Comparison of ENCODE assay signal across 8 mouse cellular contexts in genomic region chr15:79380468-79381444, GRCm38 (mm10). TPM values are rescaled to one million over a fixed set of nuclear protein-coding genes. Genes with fewer than 3 reads are reported as not detected.
DNase-seq lines count a peak whose midpoint lies in the region; ATAC-seq and TF ChIP-seq lines count a peak whose summit lies in the region.

No protein-coding gene starts in this region.

- WGBS in kidney, embryonic 15.5 days: 54% methylated on average over 21 of the region's 23 CpGs
- 33% methylated on average over 22 of the region's 23 CpGs for WGBS in forebrain, postnatal 0 days
- 60% methylated on average over 18 of the region's 23 CpGs for WGBS in hindbrain, embryonic 12.5 days

- TF ChIP-seq CTCF in forebrain, postnatal 0 days (IDR thresholded peaks at IDR 0.05; ENCODE audit: low read depth): peak; percentile 80
- TF ChIP-seq CTCF in left cerebral cortex, adult 2 months (IDR thresholded peaks at IDR 0.05): peak; percentile 68

- H3K4me1 ChIP-seq in kidney, embryonic 15.5 days: peaks cover 11% of the 10 kb centered on the region
- H3K4me1 ChIP-seq in forebrain, postnatal 0 days (ENCODE audit: insufficient read depth): peaks cover 13% of the 10 kb centered on the region; the same call in 1 of the 2 replicates
- H3K4me1 ChIP-seq in hindbrain, embryonic 12.5 days: 0 out of 2 replicates have a peak, but pooled peaks cover 3% of the 10 kb centered on the region

- H3K4me2 ChIP-seq in kidney, embryonic 15.5 days: no peak overlapping the region
- peak overlapping the region; percentile 37 for H3K4me2 ChIP-seq in forebrain, postnatal 0 days (ENCODE audit: low read depth)
- H3K4me2 ChIP-seq in hindbrain, embryonic 12.5 days (replicated peaks): no peak overlapping the region

- H3K9me3 ChIP-seq in kidney, embryonic 15.5 days (replicated peaks): no peaks in the 10 kb centered on the region
- no peaks in the 10 kb centered on the region for H3K9me3 ChIP-seq in forebrain, postnatal 0 days (ENCODE audit: low read length)
- no peaks in the 10 kb centered on the region for H3K9me3 ChIP-seq in hindbrain, embryonic 12.5 days (replicated peaks)

- intact Hi-C loops in left cerebral cortex, adult 2 months (cut with DNase I): loop anchor here (2.0 kb wide), 1 partner anchor 22 kb away; the partner anchor contains the start of gene Tmem184b

- no peak overlapping the region for H3K4me3 ChIP-seq in kidney, embryonic 15.5 days (replicated peaks)
- H3K4me3 ChIP-seq in forebrain, postnatal 0 days (ENCODE audit: low read depth, low read length): no peak overlapping the region
- H3K4me3 ChIP-seq in hindbrain, embryonic 12.5 days: no peak overlapping the region
- peak overlapping the region; percentile 19; the same call in 1 of the 2 replicates for H3K4me3 ChIP-seq in left cerebral cortex, adult 2 months

- ATAC-seq in kidney, embryonic 15.5 days (replicated peaks; ENCODE audit: low FRiP score): no peak; the same call in 1 of the 2 replicates
- peak; percentile 38 for ATAC-seq in cerebellum, adult (ENCODE audit: insufficient number of reproducible peaks, low FRiP score, low TSS enrichment)
- peak; percentile 82 for ATAC-seq in forebrain, postnatal 0 days
- ATAC-seq in hindbrain, embryonic 12.5 days (ENCODE audit: low FRiP score): peak; percentile 35; the same call in 1 of the 2 replicates

- H3K27me3 ChIP-seq in kidney, embryonic 15.5 days: no peaks in the 10 kb centered on the region
- H3K27me3 ChIP-seq in forebrain, postnatal 0 days (ENCODE audit: insufficient read depth, low read length): no peaks in the 10 kb centered on the region
- no peaks in the 10 kb centered on the region for H3K27me3 ChIP-seq in hindbrain, embryonic 12.5 days

- H3K9ac ChIP-seq in kidney, embryonic 15.5 days: no peak overlapping the region
- H3K9ac ChIP-seq in forebrain, postnatal 0 days: 0 out of 2 replicates have a peak overlapping the region, but pooled peaks have one; percentile 23
- no peak overlapping the region for H3K9ac ChIP-seq in hindbrain, embryonic 12.5 days

- DNase-seq in kidney, adult 11 months: peak; percentile 61
- DNase-seq in forebrain, postnatal 0 days: peak; percentile 69
- DNase-seq in left cerebral cortex, adult 2 months (ENCODE audit: extremely low spot score in 1 of 2, low spot score in 2 of 2): peak in 1 of 2 experiments; percentile 59
- DNase-seq in lung, postnatal 4 days: peak; percentile 78 to 84
- peak; percentile 67 for DNase-seq in right cerebral cortex, postnatal 4 days

- no peak overlapping the region for H3K27ac ChIP-seq in kidney, embryonic 15.5 days
- H3K27ac ChIP-seq in forebrain, postnatal 0 days (ENCODE audit: low read depth, low read length): peak overlapping the region; percentile 86
- H3K27ac ChIP-seq in hindbrain, embryonic 12.5 days: no peak overlapping the region
- peak overlapping the region; percentile 91 for H3K27ac ChIP-seq in left cerebral cortex, adult 2 months

- H3K36me3 ChIP-seq in kidney, embryonic 15.5 days: peaks cover 26% of the 10 kb centered on the region
- peaks cover 28% of the 10 kb centered on the region for H3K36me3 ChIP-seq in forebrain, postnatal 0 days (ENCODE audit: insufficient read depth)
- H3K36me3 ChIP-seq in hindbrain, embryonic 12.5 days: peaks cover 25% of the 10 kb centered on the region

RNA-seq across cellular contexts. Expression of gene Tmem184b, which starts 22.6 kb away (rescaled TPM):
- polyA plus RNA-seq in kidney, embryonic 15.5 days (2015; fragmentation: Nextera tagmentation; extraction: Ambion mirVana): 67.7 and 75.5 TPM in 2 replicates
- 32.0 and 41.9 TPM in 2 replicates for total RNA-seq in forebrain, postnatal 0 days (2014; rRNA removed)
- 22.9 and 30.3 TPM in 2 replicates for polyA plus RNA-seq in forebrain, postnatal 0 days (2015; fragmentation: Nextera tagmentation; extraction: Ambion mirVana)
- 46.2 and 52.0 TPM in 2 replicates for polyA plus RNA-seq in hindbrain, embryonic 12.5 days (2016; fragmentation: Nextera tagmentation; extraction: Ambion mirVana)
- 10 to 100 TPM; 73.7 to 82.2 TPM for total RNA-seq in left cerebral cortex, adult 2 months (2021)

RNA-seq across cellular contexts. Expression of gene Maff, which starts 34.3 kb away (rescaled TPM):
- polyA plus RNA-seq in kidney, embryonic 15.5 days (2015; fragmentation: Nextera tagmentation; extraction: Ambion mirVana): 3.8 and 4.4 TPM in 2 replicates
- total RNA-seq in forebrain, postnatal 0 days (2014; rRNA removed): 2.5 and 3.0 TPM in 2 replicates
- 0.74 and 1.1 TPM in 2 replicates for polyA plus RNA-seq in forebrain, postnatal 0 days (2015; fragmentation: Nextera tagmentation; extraction: Ambion mirVana)
- polyA plus RNA-seq in hindbrain, embryonic 12.5 days (2016; fragmentation: Nextera tagmentation; extraction: Ambion mirVana): 1.4 and 1.5 TPM in 2 replicates
- 1 to 10 TPM; 1.6 to 3.2 TPM for total RNA-seq in left cerebral cortex, adult 2 months (2021)

RNA-seq across cellular contexts. Expression of gene Pla2g6, which starts 52.6 kb away (rescaled TPM):
- 16.9 and 17.7 TPM in 2 replicates for polyA plus RNA-seq in kidney, embryonic 15.5 days (2015; fragmentation: Nextera tagmentation; extraction: Ambion mirVana)
- 19.5 and 31.1 TPM in 2 replicates for total RNA-seq in forebrain, postnatal 0 days (2014; rRNA removed)
- polyA plus RNA-seq in forebrain, postnatal 0 days (2015; fragmentation: Nextera tagmentation; extraction: Ambion mirVana): 10.7 and 15.2 TPM in 2 replicates
- 36.5 and 38.9 TPM in 2 replicates for polyA plus RNA-seq in hindbrain, embryonic 12.5 days (2016; fragmentation: Nextera tagmentation; extraction: Ambion mirVana)
- 10 to 100 TPM; 21.3 to 22.6 TPM for total RNA-seq in left cerebral cortex, adult 2 months (2021)

Comparison
In these comparisons a context has a peak if more than half of its experiments do, and no peak if none do; other contexts are left out.
1. H3K27ac ChIP-seq: peak in forebrain, postnatal 0 days (single experiment) and left cerebral cortex, adult 2 months (single experiment); none in kidney, embryonic 15.5 days (single experiment) and hindbrain, embryonic 12.5 days (single experiment).